Mouse (Mus musculus) spleen, adult 2 months (tissue): ENCODE measurements around the gene Tmprss2. TPM values are rescaled to one million over a fixed set of nuclear protein-coding genes. Genes with fewer than 3 reads are reported as not detected.

Experiments used
- DNase-seq, 2 experiments: peaks; one replicate each; pipeline versions ENCODE4 v3.0.0 to v3.0.0-alpha.2; 2012 to 2021; ENCODE audit warnings: low spot score in 2 of 2, low read depth in 1 of 2
- H3K27ac ChIP-seq: fragments of 200-500 bp; 2 replicates; pipeline ENCODE4 v1.5.1; 2012; ENCODE audit warnings: low read length, inconsistent platforms; ENCODE audit not compliant: insufficient read depth
- H3K27me3 ChIP-seq: fragments of 200-500 bp; 2 replicates; pipeline ENCODE4 v1.6.1; 2012; ENCODE audit warnings: mild to moderate bottlenecking, moderate library complexity, low read length, inconsistent platforms; ENCODE audit not compliant: control insufficient read depth, insufficient read depth
- H3K36me3 ChIP-seq: fragments of 200-500 bp; 2 replicates; pipeline ENCODE4 v1.6.1; 2012; ENCODE audit warnings: mild to moderate bottlenecking, low read length, inconsistent platforms; ENCODE audit not compliant: control insufficient read depth, insufficient read depth
- H3K4me1 ChIP-seq: fragments of 200-500 bp; 2 replicates; pipeline ENCODE4 v1.6.1; 2011; ENCODE audit warnings: inconsistent platforms; ENCODE audit not compliant: control insufficient read depth, insufficient read depth, insufficient read length
- H3K4me3 ChIP-seq: fragments of 200-500 bp; 2 replicates; pipeline ENCODE4 v1.5.1; 2011; ENCODE audit warnings: mild to moderate bottlenecking, inconsistent platforms; ENCODE audit not compliant: insufficient read depth, insufficient read length; ENCODE audit errors: extremely low read depth
- CTCF ChIP-seq: fragments of 200-500 bp; IDR thresholded peaks from 2 replicates; pipeline ENCODE4 v1.5.1; 2011; ENCODE audit warnings: mild to moderate bottlenecking, inconsistent platforms; ENCODE audit not compliant: insufficient read depth, insufficient read length, insufficient replicate concordance; ENCODE audit errors: extremely low read depth
- POLR2A ChIP-seq: fragments of 200-500 bp; IDR thresholded peaks from 2 replicates; pipeline ENCODE4 v1.6.1; 2011; ENCODE audit warnings: low read depth, low read length, inconsistent platforms
- WGBS: fragments of 180-500 bp; shearing (Covaris S2); methylation state at CpG from one replicate; pipeline ENCODE4 v1.1.7; 2018; 5-methylcytosine and 5-hydroxymethylcytosine counted together
- polyA plus RNA-seq: library from polyadenylated mRNA; depleted of rRNA; stranded (reverse); fragments of >200 nt; gene quantifications from 2 replicates; pipeline ENCODE4 v1.2.3, GENCODE M21; 2012

The Tmprss2 gene
- polyA plus RNA-seq, 1 experiment, result 0.12 TPM

GRCm38 (mm10) chr16:97607956-97608355, 3.0 kb downstream of the Tmprss2 start:
- peaks cover 6% of the 10 kb centered on the region for H3K27me3 ChIP-seq
- DNase-seq, result no peak
- no peak overlapping the region for H3K27ac ChIP-seq
- WGBS, result 97% methylated on average over 1 of the region's 1 CpGs
- TF ChIP-seq CTCF, result no peak
- H3K36me3 ChIP-seq, result no peaks in the 10 kb centered on the region
- no peak overlapping the region for H3K4me3 ChIP-seq
- no peaks in the 10 kb centered on the region for H3K4me1 ChIP-seq

- Histone ChIP-seq H3K27me3 (peaks cover 6% of the 10 kb centered on the region), H3K4me3 (no peak overlapping the region), H3K27ac (no peak overlapping the region), H3K4me1 (no peaks in the 10 kb centered on the region), H3K36me3 (no peaks in the 10 kb centered on the region)
- WGBS, result 87% methylated on average over 2 of the region's 2 CpGs
- DNase-seq, result no peak
- no peak for TF ChIP-seq CTCF
- no peak for TF ChIP-seq POLR2A
Measured at GRCm38 (mm10) chr16:97606829-97607228, 4.2 kb downstream of the Tmprss2 start.

GRCm38 (mm10) chr16:97605957-97606721, 4.9 kb downstream of the Tmprss2 start:
- Histone ChIP-seq H3K36me3 (no peaks in the 10 kb centered on the region), H3K27me3 (peaks cover 4% of the 10 kb centered on the region), H3K4me1 (no peaks in the 10 kb centered on the region), H3K27ac (no peak overlapping the region), H3K4me3 (no peak overlapping the region)
- DNase-seq, result no peak
- WGBS, result 88% methylated on average over 9 of the region's 9 CpGs
- TF ChIP-seq POLR2A, result no peak

- no peak for DNase-seq
- no peak for TF ChIP-seq POLR2A
- TF ChIP-seq CTCF, result no peak
- WGBS, result 61% methylated on average over 1 of the region's 1 CpGs
- no peaks in the 10 kb centered on the region for H3K4me1 ChIP-seq
- no peaks in the 10 kb centered on the region for H3K36me3 ChIP-seq
- no peak overlapping the region for H3K27ac ChIP-seq
- H3K27me3 ChIP-seq, result no peaks in the 10 kb centered on the region
- no peak overlapping the region for H3K4me3 ChIP-seq
Measured at GRCm38 (mm10) chr16:97602256-97602655, 8.7 kb downstream of the Tmprss2 start.

GRCm38 (mm10) chr16:97600591-97600990, 10.4 kb downstream of the Tmprss2 start:
- Histone ChIP-seq H3K27ac (no peak overlapping the region), H3K27me3 (no peaks in the 10 kb centered on the region), H3K4me3 (no peak overlapping the region), H3K4me1 (no peaks in the 10 kb centered on the region), H3K36me3 (no peaks in the 10 kb centered on the region)
- TF ChIP-seq CTCF (no peak), POLR2A (no peak)
- DNase-seq, result no peak
- WGBS, result 73% methylated on average over 2 of the region's 2 CpGs

- TF ChIP-seq CTCF (no peak), POLR2A (no peak)
- DNase-seq, result no peak
- no peaks in the 10 kb centered on the region for H3K27me3 ChIP-seq
- H3K4me3 ChIP-seq, result no peak overlapping the region
- H3K27ac ChIP-seq, result no peak overlapping the region
- H3K36me3 ChIP-seq, result no peaks in the 10 kb centered on the region
- WGBS, result 87% methylated on average over 2 of the region's 2 CpGs
- no peaks in the 10 kb centered on the region for H3K4me1 ChIP-seq
Measured at GRCm38 (mm10) chr16:97598046-97598445, 12.9 kb downstream of the Tmprss2 start.

- Histone ChIP-seq H3K36me3 (no peaks in the 10 kb centered on the region), H3K27ac (no peak overlapping the region), H3K4me3 (no peak overlapping the region), H3K27me3 (no peaks in the 10 kb centered on the region), H3K4me1 (no peaks in the 10 kb centered on the region)
- WGBS, result 74% methylated on average over 4 of the region's 4 CpGs
- no peak for TF ChIP-seq CTCF
- TF ChIP-seq POLR2A, result no peak
- no peak for DNase-seq
Measured at GRCm38 (mm10) chr16:97593816-97594509, 17.0 kb downstream of the Tmprss2 start.
